Mouse (Mus musculus): ENCODE measurements around the gene Cacna1d. TPM values are rescaled to one million over a fixed set of nuclear protein-coding genes. Genes with fewer than 3 reads are reported as not detected.

Gene Cacna1d
- polyA plus RNA-seq, 1 experiment, result 11.8 TPM

- Histone ChIP-seq H3K27ac (ENCODE audit: insufficient read depth, low read depth, low read length) (no peak overlapping the region), H3K4me1 (ENCODE audit: control insufficient read depth, insufficient read depth, low read length) (no peaks in the 10 kb centered on the region), H3K4me3 (ENCODE audit: insufficient read depth, low read length) (no peak overlapping the region)
- TF ChIP-seq CTCF (IDR thresholded peaks at IDR 0.05; ENCODE audit: low read depth, low read length) (no peak), POLR2A (IDR thresholded peaks at IDR 0.05; ENCODE audit: borderline replicate concordance, low read depth, low read length) (no peak)
Observed at GRCm38 (mm10) chr14:30515931-30516723, 24.9 kb upstream of the Cacna1d start.

GRCm38 (mm10) chr14:30512896-30513295, 21.6 kb upstream of the Cacna1d start:
- Histone ChIP-seq H3K27ac (ENCODE audit: insufficient read depth, low read depth, low read length) (no peak overlapping the region), H3K4me3 (ENCODE audit: insufficient read depth, low read length) (no peak overlapping the region), H3K4me1 (ENCODE audit: control insufficient read depth, insufficient read depth, low read length) (no peaks in the 10 kb centered on the region)
- TF ChIP-seq CTCF (IDR thresholded peaks at IDR 0.05; ENCODE audit: low read depth, low read length), result no peak
- TF ChIP-seq POLR2A (IDR thresholded peaks at IDR 0.05; ENCODE audit: borderline replicate concordance, low read depth, low read length), result no peak

- Histone ChIP-seq H3K27ac (ENCODE audit: insufficient read depth, low read depth, low read length) (no peak overlapping the region), H3K4me1 (ENCODE audit: control insufficient read depth, insufficient read depth, low read length) (no peaks in the 10 kb centered on the region), H3K4me3 (ENCODE audit: insufficient read depth, low read length) (no peak overlapping the region)
- TF ChIP-seq CTCF (IDR thresholded peaks at IDR 0.05; ENCODE audit: low read depth, low read length) (no peak), POLR2A (IDR thresholded peaks at IDR 0.05; ENCODE audit: borderline replicate concordance, low read depth, low read length) (no peak)
Observed at GRCm38 (mm10) chr14:30510214-30510763, 19.0 kb upstream of the Cacna1d start.

- Histone ChIP-seq H3K4me3 (ENCODE audit: insufficient read depth, low read length) (no peak overlapping the region), H3K27ac (ENCODE audit: insufficient read depth, low read depth, low read length) (no peak overlapping the region), H3K4me1 (ENCODE audit: control insufficient read depth, insufficient read depth, low read length) (no peaks in the 10 kb centered on the region)
- no peak for TF ChIP-seq CTCF (IDR thresholded peaks at IDR 0.05; ENCODE audit: low read depth, low read length)
- no peak for TF ChIP-seq POLR2A (IDR thresholded peaks at IDR 0.05; ENCODE audit: borderline replicate concordance, low read depth, low read length)
Observed at GRCm38 (mm10) chr14:30504990-30505389, 13.7 kb upstream of the Cacna1d start.

GRCm38 (mm10) chr14:30498202-30498601, 6.9 kb upstream of the Cacna1d start:
- Histone ChIP-seq H3K27ac (ENCODE audit: insufficient read depth, low read depth, low read length) (no peak overlapping the region), H3K4me3 (ENCODE audit: insufficient read depth, low read length) (no peak overlapping the region), H3K4me1 (ENCODE audit: control insufficient read depth, insufficient read depth, low read length) (peaks cover 7% of the 10 kb centered on the region; the same call in 1 of the 2 replicates)
- TF ChIP-seq CTCF (IDR thresholded peaks at IDR 0.05; ENCODE audit: low read depth, low read length), result no peak
- TF ChIP-seq POLR2A (IDR thresholded peaks at IDR 0.05; ENCODE audit: borderline replicate concordance, low read depth, low read length), result no peak

GRCm38 (mm10) chr14:30494998-30495397, 3.7 kb upstream of the Cacna1d start:
- H3K4me1 ChIP-seq (ENCODE audit: control insufficient read depth, insufficient read depth, low read length), result peaks cover 9% of the 10 kb centered on the region; the same call in 1 of the 2 replicates
- TF ChIP-seq POLR2A (IDR thresholded peaks at IDR 0.05; ENCODE audit: borderline replicate concordance, low read depth, low read length), result no peak
- TF ChIP-seq CTCF (IDR thresholded peaks at IDR 0.05; ENCODE audit: low read depth, low read length), result no peak

GRCm38 (mm10) chr14:30493276-30493675, 2.0 kb upstream of the Cacna1d start:
- Histone ChIP-seq H3K27ac (ENCODE audit: insufficient read depth, low read depth, low read length) (no peak overlapping the region), H3K4me3 (ENCODE audit: insufficient read depth, low read length) (no peak overlapping the region), H3K4me1 (ENCODE audit: control insufficient read depth, insufficient read depth, low read length) (peaks cover 9% of the 10 kb centered on the region; the same call in 1 of the 2 replicates)
- TF ChIP-seq POLR2A (IDR thresholded peaks at IDR 0.05; ENCODE audit: borderline replicate concordance, low read depth, low read length), result no peak
- TF ChIP-seq CTCF (IDR thresholded peaks at IDR 0.05; ENCODE audit: low read depth, low read length), result no peak

More at GRCm38 (mm10) chr14:30494998-30495397, 3.7 kb upstream of the Cacna1d start:
- Histone ChIP-seq H3K27ac (ENCODE audit: insufficient read depth, low read depth, low read length) (no peak overlapping the region), H3K4me3 (ENCODE audit: insufficient read depth, low read length) (no peak overlapping the region)

- peak within 1 kb of the TSS; percentile 52 for H3K27ac ChIP-seq (ENCODE audit: insufficient read depth, low read depth, low read length)
Observed at GRCm38 (mm10) chr14:30479361-30479948, 11.8 kb downstream of the Cacna1d start, which contains the start of gene Dcp1a. Gene Dcp1a, plus strand, starts transcription at chr14:30479535.

GRCm38 (mm10) chr14:30474416-30474815, 16.8 kb downstream of the Cacna1d start:
- TF ChIP-seq CTCF (IDR thresholded peaks at IDR 0.05; ENCODE audit: low read depth, low read length) (no peak), POLR2A (IDR thresholded peaks at IDR 0.05; ENCODE audit: borderline replicate concordance, low read depth, low read length) (no peak)
- Histone ChIP-seq H3K27ac (ENCODE audit: insufficient read depth, low read depth, low read length) (no peak overlapping the region), H3K4me1 (ENCODE audit: control insufficient read depth, insufficient read depth, low read length) (no peaks in the 10 kb centered on the region), H3K4me3 (ENCODE audit: insufficient read depth, low read length) (no peak overlapping the region)

More at GRCm38 (mm10) chr14:30479361-30479948, 11.8 kb downstream of the Cacna1d start, which contains the start of gene Dcp1a:
- Histone ChIP-seq H3K4me3 (ENCODE audit: insufficient read depth, low read length) (peak within 1 kb of the TSS; percentile 79), H3K4me1 (ENCODE audit: control insufficient read depth, insufficient read depth, low read length) (peaks cover 2% of the 10 kb centered on the region; the same call in 1 of the 2 replicates)
- no peak for TF ChIP-seq CTCF (IDR thresholded peaks at IDR 0.05; ENCODE audit: low read depth, low read length)
- TF ChIP-seq POLR2A (IDR thresholded peaks at IDR 0.05; ENCODE audit: borderline replicate concordance, low read depth, low read length), result no peak
